Mouse (Mus musculus) B cell, adult (primary cell): ENCODE measurements around the gene Med15. TPM values are rescaled to one million over a fixed set of nuclear protein-coding genes. Genes with fewer than 3 reads are reported as not detected.

Experiments used
- total RNA-seq: library from RNA; stranded (reverse); gene quantifications from 4 replicates; pipeline ENCODE4 v1.2.4, GENCODE M21; 2023; ENCODE audit not compliant: inconsistent age

Gene Med15
- total RNA-seq: 126 to 138 TPM (median 127 TPM) in 4 replicates

DNA sequence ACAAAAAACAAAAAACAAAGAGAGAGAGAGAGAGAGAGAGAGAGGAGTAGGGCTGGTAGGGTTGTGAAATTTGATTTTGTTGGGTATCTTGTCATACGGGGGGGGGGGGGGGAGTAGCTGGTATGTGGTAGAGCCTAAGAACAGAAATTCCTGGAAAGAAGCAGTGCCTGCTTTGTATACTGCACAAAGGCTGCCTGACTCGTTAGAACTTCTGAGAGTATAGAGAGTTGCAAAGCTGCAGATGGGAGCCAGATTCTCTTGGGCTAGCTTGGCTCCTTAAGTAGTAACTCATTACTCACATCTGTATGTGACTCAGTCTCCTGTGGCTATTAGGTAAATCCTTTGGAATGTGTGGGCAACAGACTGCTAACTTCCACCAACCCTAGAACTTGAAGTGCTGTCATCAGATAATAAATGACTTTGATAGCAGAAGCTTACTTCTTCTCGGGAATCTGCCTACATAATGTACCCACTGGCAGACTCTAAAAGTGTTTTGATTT lies at the start of gene Med15:
Gene Med15, minus strand, starts transcription at position 51 of the 500 bp plus-strand sequence.

DNA sequence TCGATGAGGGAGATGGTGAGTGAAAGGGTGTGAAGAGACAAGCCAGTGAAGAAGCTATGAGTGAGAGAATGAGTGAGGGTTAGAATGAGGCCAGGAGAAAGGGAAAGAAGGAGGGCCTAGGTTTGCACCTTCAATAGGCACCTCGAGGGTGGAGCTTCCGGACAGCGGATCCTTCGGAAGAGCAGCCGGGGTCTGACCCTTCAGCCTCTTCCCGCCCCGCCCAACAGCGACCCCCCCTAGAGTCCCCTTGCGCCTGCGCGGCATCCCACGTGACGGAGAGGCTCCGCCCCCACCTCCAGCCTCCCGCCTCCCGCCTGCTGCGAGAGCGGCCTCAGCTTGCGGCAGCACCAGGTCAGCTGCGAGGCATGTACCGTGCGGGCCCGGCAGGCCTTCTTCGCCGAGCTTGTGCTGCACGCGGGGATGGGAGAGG lies 26.7 kb upstream of the Med15 start, which contains the start of gene Klhl22:
Gene Klhl22, plus strand, starts transcription at position 275 of the 430 bp plus-strand sequence.

DNA sequence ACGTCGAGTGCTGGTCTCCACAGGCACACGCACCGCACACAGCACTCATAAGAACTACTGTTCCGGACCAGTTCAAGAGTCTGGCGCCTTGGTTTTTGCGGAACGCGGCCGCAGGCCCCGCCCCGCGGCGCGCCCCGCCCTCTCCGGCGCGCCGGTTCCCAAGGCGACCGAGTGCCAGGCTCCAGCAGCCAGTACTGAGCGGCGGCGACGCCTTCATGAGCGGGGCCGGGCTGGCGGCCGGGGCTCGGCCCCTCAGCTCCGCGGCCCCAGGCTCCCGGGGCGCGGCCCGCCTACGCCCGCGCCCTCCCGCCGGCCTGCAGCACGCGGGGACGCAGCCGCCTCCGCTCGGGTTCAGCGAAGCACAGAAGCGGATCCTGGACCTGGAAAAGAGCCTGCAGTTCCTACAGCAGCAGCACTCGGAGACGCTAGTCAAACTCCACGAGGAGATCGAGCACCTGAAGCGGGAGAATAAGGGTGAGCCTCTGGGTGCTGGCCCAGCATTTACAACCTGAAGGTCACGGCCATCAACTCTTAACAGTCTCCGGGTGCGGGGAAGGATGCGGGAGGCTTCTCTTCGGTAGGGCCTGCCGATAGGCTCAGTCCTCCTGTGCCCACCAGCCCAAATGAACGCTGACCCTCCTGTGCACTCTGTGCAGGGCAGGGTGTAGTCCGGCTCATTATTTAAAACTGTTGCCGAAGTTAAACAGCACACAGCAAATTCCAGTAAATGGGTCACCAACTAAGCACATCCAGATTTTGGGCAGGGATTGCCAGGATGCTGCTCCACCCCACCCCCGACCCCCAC lies 86.2 kb downstream of the Med15 start, which contains the start of gene Ccdc74a:
Gene Ccdc74a, plus strand, starts transcription at position 161 of the 805 bp plus-strand sequence.

DNA sequence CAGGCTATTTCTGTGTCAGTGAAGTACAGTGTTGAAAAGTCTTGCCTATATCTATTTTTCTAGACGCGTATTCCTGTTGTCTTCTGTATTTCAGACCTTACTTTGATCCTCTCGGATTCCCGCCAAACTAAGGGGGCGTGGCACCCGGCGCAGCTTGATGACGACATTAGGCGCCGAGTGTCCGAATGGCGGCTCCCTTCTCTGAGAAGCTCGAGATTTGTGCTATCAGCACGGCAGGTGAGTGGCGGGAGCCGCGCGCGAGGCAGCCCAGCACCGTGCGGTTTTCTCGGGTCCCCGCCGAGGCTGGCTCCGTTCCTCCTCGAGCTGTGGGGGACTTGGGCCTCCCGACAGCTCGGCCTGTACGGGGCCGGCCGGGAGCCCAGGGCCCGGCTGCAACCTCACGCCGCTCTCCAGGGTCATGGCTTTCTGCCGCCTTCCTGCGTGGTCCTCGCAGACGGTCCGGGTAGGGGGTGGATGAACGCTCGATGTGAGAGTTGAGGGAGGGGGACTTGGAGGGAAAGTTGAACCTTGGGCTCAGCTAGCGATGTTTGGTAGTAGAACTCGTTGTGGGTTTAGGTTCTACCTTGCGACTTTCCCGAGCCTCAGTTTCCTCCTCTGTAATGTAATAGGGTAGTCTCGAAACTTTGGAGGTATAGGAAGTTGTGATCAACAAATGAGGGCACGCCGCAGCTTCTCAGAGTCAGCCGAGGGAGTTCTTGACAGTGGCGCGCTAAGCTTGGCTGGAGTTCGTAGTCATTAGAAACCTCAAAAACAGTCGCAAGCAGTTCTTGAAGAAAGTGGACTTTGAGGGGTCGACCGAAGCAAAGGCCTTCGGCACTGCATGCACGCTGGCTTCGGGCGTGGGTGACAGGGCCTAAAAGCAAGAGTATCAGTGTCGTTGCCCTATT lies 113.2 kb downstream of the Med15 start, which contains the start of gene Smpd4:
Gene Smpd4, plus strand, starts transcription at position 157 of the 908 bp plus-strand sequence.

Other genes with a start within 250 kb of the Med15 start
- not detected in 4 replicates for gene Aifm3, start 243.3 kb downstream of the Med15 start, total RNA-seq
- 50.6 to 71.7 TPM (median 61.7 TPM) in 4 replicates for gene Lztr1, start 224.2 kb downstream of the Med15 start, total RNA-seq
- 28.4 to 40.7 TPM (median 36.0 TPM) in 4 replicates for gene Thap7, start 201.8 kb downstream of the Med15 start, total RNA-seq
- not detected in 4 replicates for gene Lrrc74b, start 171.6 kb downstream of the Med15 start, total RNA-seq
- gene P2rx6, start 171.0 kb downstream of the Med15 start, total RNA-seq: not detected in 4 replicates
- gene Slc7a4, start 149.7 kb downstream of the Med15 start, total RNA-seq: not detected in 4 replicates
- gene Smpd4, start 113.5 kb downstream of the Med15 start, total RNA-seq: 48.5 to 64.1 TPM (median 53.1 TPM) in 4 replicates
- gene Ccdc74a, start 86.4 kb downstream of the Med15 start, total RNA-seq: not detected in 4 replicates
- 10.9 to 21.7 TPM (median 12.8 TPM) in 4 replicates for gene Klhl22, start 26.7 kb upstream of the Med15 start, total RNA-seq
- gene Scarf2, start 64.4 kb upstream of the Med15 start, total RNA-seq: 0.24 to 0.26 TPM (median 0.24 TPM) in 3 of 4 replicates, not detected in the other
- not detected in 4 replicates for gene B830017H08Rik, start 100.2 kb upstream of the Med15 start, total RNA-seq
- 13.5 to 20.7 TPM (median 15.1 TPM) in 4 replicates for gene Car15, start 105.5 kb upstream of the Med15 start, total RNA-seq
- gene Gm20518, start 158.8 kb upstream of the Med15 start, total RNA-seq: 2.6 to 3.5 TPM (median 2.9 TPM) in 4 replicates
- not detected in 4 replicates for gene Tssk1, start 161.3 kb upstream of the Med15 start, total RNA-seq
- gene Dgcr2, start 165.7 kb upstream of the Med15 start, total RNA-seq: 64.1 to 71.8 TPM (median 67.0 TPM) in 4 replicates
- gene Tssk2, start 165.7 kb upstream of the Med15 start, total RNA-seq: not detected in 4 replicates
- gene Ess2, start 178.5 kb upstream of the Med15 start, total RNA-seq: 56.0 to 63.9 TPM (median 58.8 TPM) in 4 replicates
- gene Gsc2, start 182.2 kb upstream of the Med15 start, total RNA-seq: not detected in 4 replicates
- 24.4 to 32.4 TPM (median 27.8 TPM) in 4 replicates for gene Slc25a1, start 195.3 kb upstream of the Med15 start, total RNA-seq
- gene Vpreb2, start 247.5 kb upstream of the Med15 start, total RNA-seq: not detected in 4 replicates